Mouse (Mus musculus) neural tube, embryonic 12.5 days (tissue): ENCODE data around the gene Lhx9. TPM values are rescaled to one million over a fixed set of nuclear protein-coding genes. Genes with fewer than 3 reads are reported as not detected.

Experiments used
- polyA plus RNA-seq: library from polyadenylated mRNA; unstranded; fragments of >200 nt; fragmentation: Nextera tagmentation; extraction: Ambion mirVana; gene quantifications from 2 replicates; pipeline ENCODE4 v1.2.1, GENCODE M21; 2016

The Lhx9 gene
- polyA plus RNA-seq, 1 experiment from 2014 or later: 6.6 TPM

Other genes starting within 250 kb of the Lhx9 start
- gene Nek7, start 228.4 kb downstream of the Lhx9 start, polyA plus RNA-seq: 17.2 and 17.6 TPM in 2 replicates
- gene 2310009B15Rik, start 8.3 kb upstream of the Lhx9 start, polyA plus RNA-seq: 37.3 and 42.4 TPM in 2 replicates
- gene Dennd1b, start 114.9 kb upstream of the Lhx9 start, polyA plus RNA-seq: 11.1 and 12.7 TPM in 2 replicates